Mouse (Mus musculus): ENCODE data around the gene Tead4. TPM values are rescaled to one million over a fixed set of nuclear protein-coding genes. Genes with fewer than 3 reads are reported as not detected.

Tead4 gene
- total RNA-seq, 2 experiments from 2014 or later: 1.7 to 3.2 TPM

DNA sequence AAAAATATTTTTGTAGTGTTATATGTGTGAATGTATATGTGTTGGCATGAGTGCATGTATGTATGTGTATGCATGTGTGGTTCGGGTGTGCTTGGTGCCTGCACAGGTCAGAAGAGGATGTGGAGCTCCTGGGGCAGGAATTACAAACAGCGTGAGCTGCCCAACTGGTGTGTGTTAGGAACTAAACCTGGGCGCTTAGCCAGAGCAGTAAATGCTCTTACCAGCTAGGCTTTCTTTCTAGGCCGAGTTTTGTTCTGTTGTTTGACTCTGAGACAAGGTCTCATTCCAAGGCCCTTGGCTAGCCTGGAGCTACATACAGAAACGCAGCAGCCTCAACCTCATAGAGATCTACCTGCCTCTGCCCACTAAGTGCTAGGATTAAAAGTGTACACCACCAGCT lies 9.3 kb downstream of the Tead4 start:
- no peak for DNase-seq

GRCm38 (mm10) chr6:128288681-128289080 lies 11.9 kb downstream of the Tead4 start:
- no peak for DNase-seq

- DNase-seq: peak; percentile 78
These were observed 14.7 kb downstream of the Tead4 start for GRCm38 (mm10) chr6:128285792-128286430.

DNA sequence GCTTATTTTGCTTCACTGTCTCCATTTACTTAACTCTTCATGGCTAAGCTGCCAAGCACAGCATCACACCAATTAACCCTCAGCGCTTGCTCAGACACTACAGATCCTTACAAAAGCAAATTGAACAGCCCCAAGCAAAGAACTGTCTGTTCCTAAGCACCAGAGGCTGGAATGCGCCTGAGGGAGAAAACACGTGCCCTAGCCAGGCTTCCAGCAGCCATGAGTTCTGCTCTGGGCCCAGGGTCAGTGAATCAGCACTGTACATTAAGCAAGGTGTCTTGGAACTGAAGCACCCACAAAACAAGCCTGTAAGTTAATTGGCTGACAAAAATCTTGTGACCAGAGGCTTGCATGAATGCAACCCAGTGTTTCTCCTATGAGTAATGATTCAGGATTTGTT lies 18.5 kb downstream of the Tead4 start:
- no peak for DNase-seq

DNA sequence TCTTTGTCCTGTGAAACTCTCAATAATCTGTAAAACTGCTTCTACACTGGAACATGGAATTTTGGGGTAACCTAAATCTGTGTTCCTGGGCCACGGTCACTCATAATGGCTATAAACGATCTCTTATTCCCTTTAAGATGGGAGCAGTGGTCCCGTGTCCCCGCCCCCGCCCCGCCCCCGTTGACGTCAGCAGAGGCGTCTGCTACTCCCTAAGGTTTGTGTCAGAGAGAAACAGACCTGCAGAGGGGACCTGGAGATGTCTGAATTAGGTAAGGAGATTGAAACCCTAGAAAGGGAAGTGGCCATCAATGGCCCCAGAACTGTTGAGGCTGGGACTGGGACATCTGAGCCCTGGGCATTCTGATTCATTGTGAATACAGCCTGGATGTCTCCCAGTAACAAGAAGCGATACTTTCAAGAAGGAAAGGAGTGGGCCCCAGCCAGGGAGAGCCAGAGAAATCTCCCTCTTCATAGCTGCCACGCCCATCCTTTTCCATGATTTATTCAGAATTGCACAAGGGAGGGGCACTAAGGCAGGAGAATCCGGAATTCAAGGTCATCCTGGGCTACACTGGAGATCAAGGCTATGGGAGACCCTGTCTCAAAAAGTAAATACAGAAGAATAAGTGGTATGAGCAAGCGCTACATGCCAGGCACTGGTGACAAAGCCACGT lies 20.0 kb downstream of the Tead4 start:
- no peak for DNase-seq

- no peak for DNase-seq
These were observed 21.0 kb downstream of the Tead4 start for GRCm38 (mm10) chr6:128279608-128280007.

DNA sequence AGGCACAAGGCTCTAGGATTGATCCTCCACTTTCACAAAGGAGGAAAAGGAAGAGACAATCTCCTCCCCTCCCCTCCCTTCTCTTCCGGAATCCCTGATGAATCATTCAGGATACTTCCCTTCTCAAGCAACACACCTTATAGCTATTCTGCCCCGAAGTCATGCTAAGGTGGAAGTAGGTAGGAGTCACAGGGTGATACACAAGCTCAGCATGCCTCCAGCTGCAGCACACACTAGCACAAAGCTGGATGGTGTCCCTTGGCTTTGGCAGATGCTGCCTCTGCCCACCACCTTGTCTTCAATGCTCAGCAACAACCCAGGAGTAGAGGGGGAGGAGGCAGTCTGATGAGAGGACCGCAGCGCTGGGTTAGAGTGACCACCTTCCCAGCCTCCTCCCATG lies 21.5 kb downstream of the Tead4 start:
- no peak for DNase-seq

GRCm38 (mm10) chr6:128277132-128278085 lies 23.2 kb downstream of the Tead4 start:
- no peak for DNase-seq

GRCm38 (mm10) chr6:128276349-128276748 lies 24.3 kb downstream of the Tead4 start:
- DNase-seq: no peak

DNA sequence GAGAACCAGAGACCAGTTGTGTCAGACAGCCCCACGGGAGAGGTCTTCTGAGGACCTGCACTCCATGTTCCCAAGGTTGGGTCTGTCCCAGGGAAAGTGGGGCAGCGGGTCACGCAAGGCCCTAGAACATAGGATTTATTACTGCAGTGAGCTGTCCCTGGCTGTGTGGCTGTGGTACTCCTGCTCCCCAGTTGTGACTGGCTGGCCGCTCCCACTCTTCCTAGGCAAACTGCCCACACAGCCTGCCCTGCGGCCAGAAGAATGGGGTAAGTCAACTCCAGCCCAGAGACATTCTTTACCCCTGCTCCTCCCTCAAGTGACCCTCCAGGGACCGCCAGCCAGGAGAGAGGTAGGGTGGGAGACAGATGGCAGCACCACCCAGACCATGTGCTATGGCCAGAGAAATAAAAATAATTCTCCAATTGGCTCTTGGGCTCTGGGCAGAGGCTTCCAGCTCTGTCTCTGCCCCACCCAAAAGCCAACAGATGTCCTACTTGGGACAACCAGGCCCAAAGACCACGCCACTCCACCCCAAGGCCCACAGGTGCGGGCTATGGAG lies 25.0 kb downstream of the Tead4 start:
- peak; percentile 40 to 57 for DNase-seq

DNA sequence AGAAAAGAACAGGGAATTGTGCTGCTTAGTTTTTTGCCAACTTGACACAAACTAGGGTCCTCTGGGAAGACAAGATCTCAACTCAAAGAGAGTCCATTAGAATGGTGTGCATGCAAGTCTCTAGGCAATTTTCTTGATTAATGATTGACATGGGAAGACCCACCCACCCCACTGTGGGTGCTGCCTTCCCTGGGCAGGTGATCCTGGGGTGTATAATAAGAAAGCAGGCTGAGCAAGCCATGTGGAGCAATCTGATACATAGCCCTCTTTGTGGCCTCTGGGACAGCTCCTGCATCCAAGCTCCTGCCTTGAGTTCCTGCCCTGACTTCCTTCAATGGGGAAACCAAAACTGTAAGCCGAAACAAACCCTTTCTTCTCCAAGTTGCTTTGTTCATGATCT lies 27.1 kb downstream of the Tead4 start:
- no peak for DNase-seq

GRCm38 (mm10) chr6:128272754-128273153 lies 27.9 kb downstream of the Tead4 start:
- DNase-seq: no peak

DNA sequence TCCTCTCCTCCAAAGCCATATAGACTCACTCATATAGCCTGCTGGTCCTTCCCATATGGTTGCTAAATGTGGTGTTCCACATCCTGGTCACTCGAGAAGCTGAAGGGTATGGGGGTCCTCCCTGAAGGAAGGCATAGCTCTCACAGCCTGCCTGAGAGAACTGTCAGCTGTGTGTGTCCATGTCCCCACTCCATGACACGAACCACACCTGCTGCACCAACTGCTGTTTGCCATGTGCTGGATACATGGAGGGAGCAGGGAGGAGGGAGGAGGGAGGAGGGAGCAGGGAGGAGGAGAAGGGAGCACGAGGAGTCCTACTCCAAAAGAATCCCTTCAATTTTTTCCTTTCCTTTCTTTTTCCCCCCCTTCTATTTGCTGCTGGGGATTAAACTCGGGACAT lies 30.8 kb downstream of the Tead4 start:
- no peak for DNase-seq

GRCm38 (mm10) chr6:128264870-128265526 lies 35.6 kb downstream of the Tead4 start:
- DNase-seq: no peak

DNA sequence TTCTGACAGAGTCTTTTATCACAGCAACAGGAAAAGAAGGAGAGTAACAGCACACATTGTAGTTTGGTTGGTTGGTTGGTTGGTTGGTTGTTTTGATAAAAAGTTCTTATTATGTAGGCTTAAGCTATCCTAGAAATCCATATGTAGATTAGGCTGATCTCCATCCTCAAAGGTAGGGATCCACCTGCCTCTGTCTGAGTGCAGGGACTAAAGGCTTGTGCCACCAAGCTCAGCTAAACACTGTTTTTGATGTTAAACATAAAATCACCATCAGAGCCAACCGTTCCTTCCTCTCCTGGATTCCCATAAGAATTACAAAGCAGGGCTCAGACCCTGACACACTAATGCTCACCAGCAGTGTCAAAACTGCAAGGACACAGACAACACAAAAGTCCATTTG lies 39.1 kb downstream of the Tead4 start:
- DNase-seq: no peak

DNA sequence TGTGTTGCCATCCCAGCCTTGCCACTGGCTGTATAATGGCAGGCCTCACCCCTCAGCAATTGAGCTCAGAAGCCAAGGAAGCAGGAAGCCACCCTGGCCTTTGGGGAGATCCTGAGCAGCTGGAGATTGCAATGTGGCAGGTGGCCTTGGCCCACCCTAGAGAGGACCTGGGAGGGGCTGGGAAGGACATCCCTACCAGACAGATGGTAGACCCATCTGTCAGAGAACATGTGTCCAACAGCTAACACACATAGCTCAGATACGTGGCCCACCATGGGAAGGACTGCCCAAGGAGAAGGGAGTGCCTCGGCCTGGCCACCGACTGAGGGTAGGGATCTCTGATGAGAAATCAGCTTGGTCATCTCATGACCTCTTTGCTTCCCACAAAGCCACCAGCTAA lies 41.4 kb downstream of the Tead4 start:
- no peak for DNase-seq

- DNase-seq: no peak
These were observed 44.7 kb downstream of the Tead4 start for GRCm38 (mm10) chr6:128255941-128256340.

GRCm38 (mm10) chr6:128255292-128255691 lies 45.3 kb downstream of the Tead4 start:
- DNase-seq: no peak

DNA sequence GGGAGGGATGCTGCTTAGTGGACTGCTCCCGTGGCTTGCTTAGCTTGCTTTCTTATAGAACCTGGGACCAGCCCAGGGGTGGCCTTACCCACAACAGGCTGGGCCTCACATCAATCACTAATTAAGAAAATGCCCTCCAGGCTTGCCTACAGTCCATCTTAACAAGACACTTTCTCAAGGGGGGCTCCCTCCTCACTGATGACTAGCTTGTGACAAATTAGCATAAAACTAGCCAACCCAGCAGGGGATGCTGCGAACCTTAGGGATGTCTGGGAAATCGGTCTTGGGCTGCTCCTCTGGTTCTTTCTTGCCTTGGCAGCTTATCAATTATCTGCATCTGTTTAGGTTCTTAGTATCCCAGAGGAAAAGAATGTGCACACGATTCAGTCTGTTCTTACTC lies 46.1 kb downstream of the Tead4 start:
- DNase-seq: no peak

- DNase-seq: peak; percentile 20 to 26
These were observed 47.5 kb downstream of the Tead4 start for GRCm38 (mm10) chr6:128253111-128253510.

DNA sequence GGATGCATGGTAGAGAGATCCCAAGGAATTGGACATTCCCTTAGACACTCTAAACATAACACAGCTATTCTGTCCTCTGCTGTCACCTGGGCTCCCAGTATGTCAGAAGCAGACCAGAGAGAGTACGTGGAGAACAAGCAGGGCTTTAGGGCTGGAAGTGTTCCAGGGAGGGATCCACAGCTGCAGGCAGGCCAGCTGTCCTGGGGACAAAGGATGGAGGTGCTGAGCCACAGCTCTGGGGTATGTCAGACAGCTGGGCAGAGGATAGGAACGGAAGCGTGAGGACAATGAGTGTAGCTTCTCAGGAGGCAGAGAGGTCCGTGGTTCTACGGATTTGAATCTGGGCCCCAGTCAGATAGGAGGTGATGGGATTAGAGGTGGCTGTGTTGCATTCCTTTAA lies 50.0 kb downstream of the Tead4 start:
- no peak for DNase-seq
